Mouse (Mus musculus) neural tube, embryonic 10.5 days (tissue): Measurements from ENCODE around the gene Spag4.
A peak's percentile ranks its signal among the peaks of the same experiment; 100 is the strongest.

Source experiments
- DNase-seq: peaks from one replicate; pipeline ENCODE4 v3.0.0-alpha.2; 2017; ENCODE audit warnings: low spot score; ENCODE audit errors: extremely low spot score

Gene Spag4

GRCm38 (mm10) chr2:156065099-156066041 lies at the start of gene Spag4:
Gene Spag4, plus strand, starts transcription at chr2:156065175.
- DNase-seq: peak; percentile 92

DNA sequence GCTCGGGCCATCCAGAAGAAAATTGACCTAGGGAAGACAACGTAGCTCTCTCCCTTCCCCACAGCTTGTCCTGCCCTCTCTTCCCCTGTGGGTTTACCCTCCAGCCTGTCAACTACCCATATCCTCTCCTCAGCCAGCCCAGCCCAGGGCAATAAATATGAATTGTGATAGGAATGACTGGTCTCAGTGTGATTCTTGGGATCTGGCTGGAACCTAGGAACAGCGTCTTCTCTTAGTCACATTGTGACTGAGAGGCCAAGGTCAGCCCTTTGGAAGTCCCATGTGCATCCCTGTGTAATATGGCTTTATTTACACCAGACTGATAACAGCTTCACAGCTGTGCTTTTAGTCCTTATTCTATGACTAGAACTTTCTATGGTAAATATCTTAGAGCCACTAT lies 46.9 kb upstream of the Spag4 start:
- no peak for DNase-seq

GRCm38 (mm10) chr2:156021219-156021618 lies 43.8 kb upstream of the Spag4 start:
- no peak for DNase-seq

GRCm38 (mm10) chr2:156021765-156022164 lies 43.2 kb upstream of the Spag4 start:
- DNase-seq: no peak

GRCm38 (mm10) chr2:156025482-156025881 lies 39.5 kb upstream of the Spag4 start:
- no peak for DNase-seq

- no peak for DNase-seq
Observed at GRCm38 (mm10) chr2:156039390-156039789, 25.6 kb upstream of the Spag4 start.

DNA sequence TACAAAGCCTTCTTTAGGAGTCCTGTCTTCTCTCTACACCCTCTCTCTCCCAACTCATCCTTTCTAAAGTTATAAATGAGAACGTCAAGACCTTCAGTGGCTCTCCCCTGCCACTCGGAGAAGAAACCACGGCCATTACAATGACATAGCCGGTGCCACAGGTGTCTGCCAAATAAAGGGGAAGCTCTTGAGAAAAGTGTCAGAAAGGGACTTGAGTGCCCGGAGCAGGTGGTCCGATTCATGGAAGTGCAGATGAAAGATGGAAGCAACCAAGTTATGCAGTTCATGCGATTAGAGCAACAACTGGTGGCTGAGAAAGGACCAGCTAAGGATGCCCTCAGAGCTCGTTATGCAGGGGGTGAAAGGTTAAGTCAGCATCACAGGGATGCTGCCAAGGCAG lies 22.1 kb upstream of the Spag4 start:
- no peak for DNase-seq

DNA sequence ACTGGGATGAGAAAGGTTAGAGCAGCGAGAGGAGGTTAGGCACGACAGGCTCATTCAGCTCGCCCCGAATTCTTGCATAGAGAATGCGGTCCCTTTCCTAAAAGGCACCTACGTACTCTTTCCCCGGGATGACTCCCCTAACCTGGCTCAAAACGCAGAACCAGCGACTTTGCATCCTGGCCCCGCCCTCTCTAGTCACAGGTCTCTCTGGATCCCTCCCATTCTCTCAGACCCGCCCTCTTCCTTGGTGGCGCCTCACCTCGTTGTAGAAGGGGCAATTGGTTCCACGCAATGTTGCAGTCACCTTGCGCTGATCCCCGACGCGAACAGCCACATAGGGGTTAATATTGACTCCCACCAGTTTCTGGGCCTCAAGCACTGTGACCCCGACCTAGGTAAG lies 17.0 kb upstream of the Spag4 start:
- no peak for DNase-seq

DNA sequence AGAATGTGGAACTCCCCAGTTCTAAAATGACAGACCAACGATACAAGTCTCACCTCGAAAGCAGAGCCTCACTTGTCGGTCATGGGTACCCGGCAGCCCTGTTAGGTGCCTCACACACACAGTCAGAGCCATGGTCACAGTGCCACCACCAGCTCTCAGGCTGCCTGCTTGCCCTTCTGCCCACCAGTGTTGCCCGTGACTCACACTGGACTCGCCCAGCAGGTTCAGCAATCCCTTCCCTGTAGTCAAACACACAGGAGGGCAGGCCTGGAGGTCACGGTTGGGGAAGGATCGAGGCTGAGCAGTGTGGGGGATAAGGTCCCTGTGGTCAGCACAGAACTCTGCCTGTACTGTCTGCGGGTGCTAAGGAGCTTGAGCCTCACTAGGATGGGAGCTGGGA lies 12.2 kb upstream of the Spag4 start, which contains the start of gene Fer1l4:
Fer1l4 (minus strand) TSS at position 132 of the 400 bp plus-strand sequence.
- no peak for DNase-seq

GRCm38 (mm10) chr2:156066126-156066525 lies 1.2 kb downstream of the Spag4 start:
- DNase-seq: no peak

DNA sequence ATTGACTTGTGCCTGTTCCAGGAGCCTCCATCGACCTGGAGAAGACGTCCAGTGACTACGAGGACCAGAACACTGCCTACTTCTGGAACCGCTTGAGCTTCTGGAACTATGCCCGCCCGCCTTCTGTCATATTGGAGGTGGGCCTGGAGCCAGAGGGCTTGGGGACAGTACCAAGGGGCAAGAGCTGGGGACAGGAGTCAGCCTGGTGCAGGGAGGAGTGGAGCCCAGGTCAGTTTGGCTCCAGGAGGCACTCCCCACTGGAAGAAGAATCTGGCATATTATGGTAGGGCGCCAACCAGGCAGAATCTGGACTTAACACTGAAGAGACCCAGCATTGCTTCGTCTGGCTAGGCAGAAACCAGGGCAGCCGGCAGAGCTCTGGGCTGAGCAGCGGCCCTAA lies 2.9 kb downstream of the Spag4 start:
- no peak for DNase-seq

DNA sequence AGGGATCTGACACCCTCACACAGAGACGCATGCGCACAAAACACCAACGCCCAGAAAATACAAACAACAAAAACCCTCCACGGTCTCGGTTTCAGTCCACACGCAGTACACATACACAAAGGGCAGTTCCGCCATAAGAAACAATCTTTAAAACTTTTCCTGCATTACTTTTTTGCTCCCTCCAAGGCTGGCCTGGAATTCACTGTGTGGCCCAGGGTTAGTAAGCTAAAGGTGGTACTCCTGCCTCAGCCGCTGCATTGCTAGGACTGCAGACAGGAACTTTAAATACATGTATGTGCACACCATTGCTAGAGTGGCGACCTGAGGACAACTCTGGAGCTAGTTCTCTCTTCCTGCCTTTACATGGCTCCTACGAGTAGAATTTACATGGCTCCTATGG lies 6.3 kb downstream of the Spag4 start:
- DNase-seq: no peak

- no peak for DNase-seq
Observed at GRCm38 (mm10) chr2:156073725-156074124, 8.8 kb downstream of the Spag4 start.

DNA sequence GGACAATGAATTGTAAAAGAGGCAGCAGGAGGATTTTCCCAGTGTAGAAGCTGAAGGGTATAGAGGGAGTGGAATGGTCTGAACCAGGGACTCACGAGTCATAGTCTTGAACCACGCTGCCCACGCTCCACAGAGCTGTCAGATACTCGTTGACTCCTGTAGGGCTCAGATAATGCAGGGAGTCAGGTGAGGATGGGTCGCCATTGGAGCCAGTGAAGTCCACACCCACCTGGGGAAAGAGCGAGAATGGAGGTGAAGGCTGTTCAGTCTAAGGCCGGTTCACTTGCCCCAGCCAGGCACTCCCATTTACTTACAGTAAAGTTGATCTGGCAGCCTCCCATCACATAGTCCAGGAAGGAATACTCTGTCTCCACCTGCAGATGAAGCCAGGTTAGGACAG lies 12.5 kb downstream of the Spag4 start:
- no peak for DNase-seq

GRCm38 (mm10) chr2:156078421-156079182 lies 13.6 kb downstream of the Spag4 start:
- no peak for DNase-seq

- DNase-seq: no peak
Observed at GRCm38 (mm10) chr2:156079183-156079560, 14.2 kb downstream of the Spag4 start.

- no peak for DNase-seq
Observed at GRCm38 (mm10) chr2:156079674-156080073, 14.7 kb downstream of the Spag4 start.

DNA sequence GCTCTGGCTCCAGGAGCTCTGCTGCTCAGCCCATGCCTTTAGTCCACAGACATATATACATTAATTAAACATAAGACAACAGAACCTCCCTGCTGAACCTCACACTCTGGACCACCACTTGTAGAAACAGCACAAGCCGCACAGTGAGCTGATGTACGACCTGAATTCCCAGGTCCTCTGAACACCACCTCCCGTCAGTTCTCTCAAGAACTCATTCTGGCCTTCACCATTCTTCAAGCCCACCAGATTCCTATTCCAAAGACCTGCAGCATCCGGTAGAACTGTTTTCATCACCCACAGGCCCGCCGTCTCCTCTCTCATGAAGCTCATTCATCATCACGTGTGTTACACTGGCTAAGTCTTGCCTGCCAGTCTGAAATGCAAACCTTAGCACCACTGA lies 15.4 kb downstream of the Spag4 start:
- no peak for DNase-seq

- no peak for DNase-seq
Observed at GRCm38 (mm10) chr2:156084541-156084940, 19.6 kb downstream of the Spag4 start.

- DNase-seq: no peak
Observed at GRCm38 (mm10) chr2:156087391-156088110, 22.6 kb downstream of the Spag4 start.

GRCm38 (mm10) chr2:156089799-156090198 lies 24.8 kb downstream of the Spag4 start:
- no peak for DNase-seq

- no peak for DNase-seq
Observed at GRCm38 (mm10) chr2:156091926-156092325, 27.0 kb downstream of the Spag4 start.
